Mouse (Mus musculus): ENCODE measurements around the gene Srpx. TPM values are rescaled to one million over a fixed set of nuclear protein-coding genes. Genes with fewer than 3 reads are reported as not detected.

Srpx gene
- polyA plus RNA-seq (2015; fragmentation: Nextera tagmentation; extraction: Ambion mirVana), result 76.7 and 88.1 TPM in 2 replicates

- H3K27ac ChIP-seq, result peak within 1 kb of the TSS; percentile 77
- WGBS, result 16% methylated on average over 19 of the region's 19 CpGs
These were observed at the start of gene Srpx for GRCm38 (mm10) chrX:10117065-10117719. TSS of gene Srpx (minus strand) at chrX:10117709.

GRCm38 (mm10) chrX:10152390-10152789 lies 34.9 kb upstream of the Srpx start:
- Histone ChIP-seq H3K27me3 (no peaks in the 10 kb centered on the region), H3K4me2 (no peak overlapping the region), H3K9ac (no peak overlapping the region), H3K9me3 (no peaks in the 10 kb centered on the region), H3K4me1 (no peaks in the 10 kb centered on the region), H3K27ac (no peak overlapping the region), H3K4me3 (no peak overlapping the region), H3K36me3 (no peaks in the 10 kb centered on the region)
- 67% methylated on average over 3 of the region's 3 CpGs for WGBS
- no peak for ATAC-seq (ENCODE audit: insufficient number of reproducible peaks, low FRiP score, low TSS enrichment, low read depth)

More at GRCm38 (mm10) chrX:10117065-10117719, at the start of gene Srpx:
- Histone ChIP-seq H3K9me3 (no peaks in the 10 kb centered on the region), H3K4me1 (peaks cover 3% of the 10 kb centered on the region; the same call in 1 of the 2 replicates), H3K27me3 (no peaks in the 10 kb centered on the region), H3K4me3 (peak within 1 kb of the TSS; percentile 42), H3K36me3 (no peaks in the 10 kb centered on the region), H3K4me2 (peak within 1 kb of the TSS; percentile 44), H3K9ac (no peak within 1 kb of the TSS)
- 0 out of 2 replicates have a peak, but pooled peaks have one; percentile 14 for ATAC-seq (ENCODE audit: insufficient number of reproducible peaks, low FRiP score, low TSS enrichment, low read depth)

- Histone ChIP-seq H3K4me2 (peak overlapping the region; percentile 44; the same call in 1 of the 2 replicates), H3K27ac (no peak overlapping the region), H3K9me3 (no peaks in the 10 kb centered on the region), H3K36me3 (no peaks in the 10 kb centered on the region), H3K27me3 (no peaks in the 10 kb centered on the region), H3K4me1 (peaks cover 3% of the 10 kb centered on the region; the same call in 1 of the 2 replicates), H3K4me3 (peak overlapping the region; percentile 42), H3K9ac (no peak overlapping the region)
- ATAC-seq (ENCODE audit: insufficient number of reproducible peaks, low FRiP score, low TSS enrichment, low read depth), result no peak
- WGBS, result 56% methylated on average over 3 of the region's 3 CpGs
These were observed 1.7 kb downstream of the Srpx start for GRCm38 (mm10) chrX:10115780-10116179.

- H3K27ac ChIP-seq, result no peak overlapping the region
- H3K9ac ChIP-seq, result no peak overlapping the region
- H3K4me1 ChIP-seq, result peaks cover 1% of the 10 kb centered on the region; the same call in 1 of the 2 replicates
- WGBS, result 56% methylated on average over 1 of the region's 1 CpGs
- no peaks in the 10 kb centered on the region for H3K27me3 ChIP-seq
- H3K4me2 ChIP-seq, result no peak overlapping the region
- H3K4me3 ChIP-seq, result no peak overlapping the region
- ATAC-seq (ENCODE audit: insufficient number of reproducible peaks, low FRiP score, low TSS enrichment, low read depth), result no peak
- no peaks in the 10 kb centered on the region for H3K36me3 ChIP-seq
- H3K9me3 ChIP-seq, result no peaks in the 10 kb centered on the region
These were observed 6.8 kb downstream of the Srpx start for GRCm38 (mm10) chrX:10110736-10111135.

- Histone ChIP-seq H3K4me3 (no peak overlapping the region), H3K27ac (no peak overlapping the region), H3K4me2 (no peak overlapping the region), H3K9me3 (no peaks in the 10 kb centered on the region), H3K36me3 (no peaks in the 10 kb centered on the region), H3K27me3 (no peaks in the 10 kb centered on the region), H3K9ac (no peak overlapping the region), H3K4me1 (no peaks in the 10 kb centered on the region)
- ATAC-seq (ENCODE audit: insufficient number of reproducible peaks, low FRiP score, low TSS enrichment, low read depth), result no peak
- WGBS, result 61% methylated on average over 4 of the region's 4 CpGs
These were observed 9.0 kb downstream of the Srpx start for GRCm38 (mm10) chrX:10108558-10108957.

- Histone ChIP-seq H3K36me3 (no peaks in the 10 kb centered on the region), H3K9me3 (no peaks in the 10 kb centered on the region), H3K4me3 (no peak overlapping the region), H3K27ac (no peak overlapping the region), H3K27me3 (no peaks in the 10 kb centered on the region), H3K4me2 (no peak overlapping the region), H3K9ac (no peak overlapping the region), H3K4me1 (no peaks in the 10 kb centered on the region)
- no peak for ATAC-seq (ENCODE audit: insufficient number of reproducible peaks, low FRiP score, low TSS enrichment, low read depth)
- 54% methylated on average over 5 of the region's 5 CpGs for WGBS
These were observed 12.0 kb downstream of the Srpx start for GRCm38 (mm10) chrX:10105475-10105874.

- H3K9ac ChIP-seq, result no peak overlapping the region
- no peak overlapping the region for H3K4me2 ChIP-seq
- H3K4me3 ChIP-seq, result no peak overlapping the region
- H3K4me1 ChIP-seq, result no peaks in the 10 kb centered on the region
- H3K27ac ChIP-seq, result no peak overlapping the region
- WGBS, result 100% methylated on average over 1 of the region's 1 CpGs
- H3K36me3 ChIP-seq, result no peaks in the 10 kb centered on the region
- H3K27me3 ChIP-seq, result no peaks in the 10 kb centered on the region
- no peaks in the 10 kb centered on the region for H3K9me3 ChIP-seq
- ATAC-seq (ENCODE audit: insufficient number of reproducible peaks, low FRiP score, low TSS enrichment, low read depth), result no peak
These were observed 14.8 kb downstream of the Srpx start for GRCm38 (mm10) chrX:10102739-10103138.

GRCm38 (mm10) chrX:10095797-10096196 lies 21.7 kb downstream of the Srpx start:
- no peaks in the 10 kb centered on the region for H3K9me3 ChIP-seq
- no peaks in the 10 kb centered on the region for H3K27me3 ChIP-seq
- no peaks in the 10 kb centered on the region for H3K36me3 ChIP-seq
- no peaks in the 10 kb centered on the region for H3K4me1 ChIP-seq
- H3K4me3 ChIP-seq, result no peak overlapping the region
- ATAC-seq (ENCODE audit: insufficient number of reproducible peaks, low FRiP score, low TSS enrichment, low read depth), result no peak
- no peak overlapping the region for H3K27ac ChIP-seq
- H3K9ac ChIP-seq, result no peak overlapping the region
- WGBS, result 64% methylated on average over 3 of the region's 3 CpGs
- no peak overlapping the region for H3K4me2 ChIP-seq

GRCm38 (mm10) chrX:10080385-10080784 lies 37.1 kb downstream of the Srpx start:
- no peaks in the 10 kb centered on the region for H3K36me3 ChIP-seq
- WGBS, result 42% methylated on average over 3 of the region's 3 CpGs
- H3K4me1 ChIP-seq, result no peaks in the 10 kb centered on the region
- H3K4me3 ChIP-seq, result no peak overlapping the region
- H3K27ac ChIP-seq, result 0 out of 2 replicates have a peak overlapping the region, but pooled peaks have one; percentile 7
- H3K9me3 ChIP-seq, result no peaks in the 10 kb centered on the region
- H3K27me3 ChIP-seq, result no peaks in the 10 kb centered on the region
- no peak overlapping the region for H3K9ac ChIP-seq
- no peak for ATAC-seq (ENCODE audit: insufficient number of reproducible peaks, low FRiP score, low TSS enrichment, low read depth)
- H3K4me2 ChIP-seq, result no peak overlapping the region

GRCm38 (mm10) chrX:10079981-10080380 lies 37.5 kb downstream of the Srpx start:
- ATAC-seq (ENCODE audit: insufficient number of reproducible peaks, low FRiP score, low TSS enrichment, low read depth), result no peak
- 52% methylated on average over 1 of the region's 1 CpGs for WGBS
- H3K4me1 ChIP-seq, result no peaks in the 10 kb centered on the region
- H3K9ac ChIP-seq, result no peak overlapping the region
- no peaks in the 10 kb centered on the region for H3K27me3 ChIP-seq
- no peak overlapping the region for H3K4me2 ChIP-seq
- H3K27ac ChIP-seq, result 0 out of 2 replicates have a peak overlapping the region, but pooled peaks have one; percentile 7
- no peak overlapping the region for H3K4me3 ChIP-seq
- H3K9me3 ChIP-seq, result no peaks in the 10 kb centered on the region
- no peaks in the 10 kb centered on the region for H3K36me3 ChIP-seq

GRCm38 (mm10) chrX:10073966-10074365 lies 43.5 kb downstream of the Srpx start:
- Histone ChIP-seq H3K9ac (no peak overlapping the region), H3K27ac (no peak overlapping the region; the same call in 1 of the 2 replicates), H3K4me1 (no peaks in the 10 kb centered on the region), H3K36me3 (no peaks in the 10 kb centered on the region), H3K4me3 (no peak overlapping the region), H3K9me3 (no peaks in the 10 kb centered on the region), H3K4me2 (no peak overlapping the region), H3K27me3 (no peaks in the 10 kb centered on the region)
- peak; percentile 80; the same call in 1 of the 2 replicates for ATAC-seq (ENCODE audit: insufficient number of reproducible peaks, low FRiP score, low TSS enrichment, low read depth)
- 44% methylated on average over 3 of the region's 3 CpGs for WGBS

- 69% methylated on average over 2 of the region's 2 CpGs for WGBS
- no peak for ATAC-seq (ENCODE audit: insufficient number of reproducible peaks, low FRiP score, low TSS enrichment, low read depth)
- H3K9ac ChIP-seq, result no peak overlapping the region
These were observed 46.0 kb downstream of the Srpx start for GRCm38 (mm10) chrX:10071529-10071928.

More at GRCm38 (mm10) chrX:10071529-10071928, 46.0 kb downstream of the Srpx start:
- no peaks in the 10 kb centered on the region for H3K36me3 ChIP-seq
- H3K27ac ChIP-seq, result no peak overlapping the region
- H3K9me3 ChIP-seq, result no peaks in the 10 kb centered on the region
- no peaks in the 10 kb centered on the region for H3K27me3 ChIP-seq
- H3K4me1 ChIP-seq, result no peaks in the 10 kb centered on the region
- no peak overlapping the region for H3K4me3 ChIP-seq
- no peak overlapping the region for H3K4me2 ChIP-seq

Data from limb, embryonic 15.5 days (tissue).